Mouse (Mus musculus) urinary bladder, postnatal 4 days (tissue): ENCODE measurements around the gene Nrg4.

ENCODE experiments used
- DNase-seq, 2 experiments: peaks; one replicate each; pipeline ENCODE4 v3.0.0; 2021 to 2022; ENCODE audit warnings: low spot score in 2 of 2

Gene Nrg4

DNA sequence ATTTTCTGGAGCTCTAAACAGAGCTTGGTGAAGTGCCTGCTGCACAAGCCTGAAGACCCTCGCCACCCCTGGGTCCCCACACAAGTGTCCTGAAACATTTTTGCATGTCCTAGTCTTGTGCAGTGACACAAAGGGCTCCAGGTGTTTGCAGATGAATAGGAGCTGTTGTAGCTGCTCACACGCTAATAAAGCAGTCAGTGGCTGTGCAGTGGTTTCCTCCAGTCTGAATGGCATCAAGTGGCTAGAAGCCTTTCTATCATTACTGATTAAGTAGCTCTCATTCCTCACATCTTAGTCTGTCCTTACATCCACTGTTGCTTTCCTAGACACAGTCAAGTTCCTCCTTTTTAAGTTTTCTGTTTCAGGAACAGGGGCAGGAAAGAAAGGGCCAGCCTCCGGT lies 111.0 kb downstream of the Nrg4 start:
- no peak for DNase-seq

DNA sequence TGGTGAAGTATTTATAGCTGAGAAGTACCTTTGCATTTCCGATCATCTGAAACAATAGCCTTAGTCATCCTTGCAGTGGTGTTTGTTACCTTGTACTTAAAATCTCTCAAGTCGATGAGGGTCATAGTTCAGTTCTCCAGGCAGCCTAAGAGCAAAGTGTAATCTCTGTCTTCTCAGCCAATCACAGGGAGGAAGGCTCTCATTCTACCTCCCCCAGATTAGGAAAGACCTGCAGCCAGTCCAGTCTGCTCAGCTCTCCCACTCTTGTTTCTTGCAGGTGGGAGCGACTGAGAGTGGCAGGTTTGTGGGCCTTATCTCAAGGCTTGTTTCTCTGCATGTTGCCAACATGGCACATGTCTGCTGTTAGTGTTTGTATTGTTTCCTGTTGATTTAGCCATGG lies 111.6 kb downstream of the Nrg4 start:
- no peak for DNase-seq

DNA sequence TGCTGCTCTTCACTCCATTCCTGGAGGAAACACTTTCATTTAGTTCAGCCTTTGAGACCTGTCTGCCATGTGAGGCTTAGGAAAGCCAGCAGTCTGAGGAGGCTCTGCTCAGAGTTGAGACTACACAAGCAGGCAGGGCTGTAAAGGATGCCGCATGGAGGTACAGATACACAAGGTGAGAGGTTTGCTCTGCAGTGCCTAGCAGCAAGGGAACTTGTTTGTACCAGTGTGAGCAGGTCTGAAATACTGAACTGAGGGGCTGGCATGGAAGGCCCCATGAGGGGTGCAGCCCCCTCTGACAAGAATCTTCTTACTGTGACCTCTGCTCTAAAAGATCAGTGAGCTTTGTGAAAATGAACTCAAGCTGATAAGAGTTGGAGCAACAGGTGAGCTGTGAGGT lies 113.2 kb downstream of the Nrg4 start:
- no peak for DNase-seq

DNA sequence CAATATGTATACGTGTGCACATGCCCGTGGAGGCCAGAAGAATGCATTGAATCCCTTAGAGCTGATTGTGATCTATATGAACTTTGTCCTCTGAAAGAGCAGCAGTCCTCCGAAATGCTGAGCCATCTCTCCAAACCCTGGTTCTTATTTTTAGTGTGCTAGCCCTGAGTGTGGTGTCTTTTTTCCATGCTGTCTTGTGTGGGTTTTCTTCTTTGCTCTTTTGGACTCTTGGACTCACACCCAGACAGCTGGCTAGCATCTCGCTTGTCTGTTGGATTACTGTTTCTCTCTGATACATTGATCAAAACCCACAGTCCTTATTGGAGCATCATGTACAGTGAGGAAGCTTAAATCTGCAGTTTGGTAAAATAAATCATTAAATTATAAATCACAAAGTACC lies 115.0 kb downstream of the Nrg4 start:
- no peak for DNase-seq

DNA sequence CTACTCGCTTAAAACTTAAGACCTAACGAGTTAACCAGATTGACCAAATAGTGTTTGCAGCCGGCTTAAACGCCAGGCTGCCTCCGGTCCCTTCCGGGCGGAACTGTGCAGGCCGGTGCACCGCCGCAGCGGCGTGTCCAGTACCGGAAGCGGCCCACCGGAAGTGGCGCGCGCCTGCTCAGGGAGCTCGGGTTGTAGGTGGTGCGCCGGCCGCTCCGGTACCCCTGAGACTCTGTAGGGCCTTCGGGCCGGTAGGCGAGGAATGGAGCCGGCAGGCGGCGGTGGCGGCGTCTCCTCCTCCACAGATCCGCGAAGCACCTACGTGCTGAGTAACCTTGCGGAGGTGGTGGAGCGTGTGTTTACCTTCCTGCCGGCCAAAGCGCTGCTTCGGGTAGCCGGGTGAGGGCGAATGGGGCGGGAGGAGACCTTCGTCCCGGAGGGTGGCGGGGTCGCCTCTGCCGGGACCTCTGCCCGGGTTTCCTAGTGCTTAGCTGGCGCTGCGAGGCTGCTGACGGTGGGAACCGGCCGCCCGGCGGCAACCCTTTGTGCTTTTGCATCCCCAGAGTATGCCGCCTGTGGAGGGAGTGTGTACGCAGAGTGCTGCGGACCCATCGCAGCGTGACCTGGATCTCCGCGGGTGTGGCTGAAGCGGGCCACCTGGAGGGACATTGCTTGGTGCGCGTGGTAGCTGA lies 117.7 kb downstream of the Nrg4 start, which contains the start of gene Fbxo22:
Gene Fbxo22, plus strand, starts transcription at position 136 of the 692 bp plus-strand sequence.
- peak; percentile 82 to 88 for DNase-seq

DNA sequence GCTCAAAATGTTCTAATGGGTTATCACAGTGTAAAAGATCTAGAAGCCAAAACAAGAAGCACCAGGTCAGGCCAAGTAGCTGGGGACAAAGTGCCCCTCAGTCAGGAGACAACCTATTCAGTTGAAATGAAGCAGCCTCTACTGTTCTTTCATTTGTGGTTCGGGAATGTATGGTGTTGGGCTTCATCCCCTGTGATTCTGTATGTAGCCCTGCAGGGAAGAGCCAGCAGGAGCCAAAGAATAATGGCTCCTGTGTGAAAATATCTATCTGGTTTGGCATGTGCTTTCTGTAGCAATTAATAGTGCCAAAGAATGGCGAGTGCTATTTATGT lies 118.2 kb downstream of the Nrg4 start:
- no peak for DNase-seq

DNA sequence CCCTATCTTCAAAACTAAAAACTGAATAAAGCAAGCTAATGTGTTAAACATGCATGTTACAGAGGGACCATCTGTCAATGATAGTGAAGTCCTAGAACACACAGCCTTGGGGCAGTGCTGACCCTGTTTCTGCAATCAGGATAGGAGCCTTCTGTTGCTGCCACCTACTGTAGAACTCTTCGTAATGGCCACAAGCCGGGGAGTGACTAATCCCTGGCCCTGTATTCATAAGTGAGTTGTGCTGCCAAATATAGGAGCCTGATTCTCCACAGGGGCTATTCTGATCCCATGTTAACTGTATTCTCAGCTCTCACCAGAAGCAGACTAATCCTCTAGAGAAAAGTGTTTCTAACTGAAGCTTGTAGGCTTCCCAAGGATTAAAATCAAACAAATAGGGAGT lies 127.3 kb downstream of the Nrg4 start:
- DNase-seq: no peak

DNA sequence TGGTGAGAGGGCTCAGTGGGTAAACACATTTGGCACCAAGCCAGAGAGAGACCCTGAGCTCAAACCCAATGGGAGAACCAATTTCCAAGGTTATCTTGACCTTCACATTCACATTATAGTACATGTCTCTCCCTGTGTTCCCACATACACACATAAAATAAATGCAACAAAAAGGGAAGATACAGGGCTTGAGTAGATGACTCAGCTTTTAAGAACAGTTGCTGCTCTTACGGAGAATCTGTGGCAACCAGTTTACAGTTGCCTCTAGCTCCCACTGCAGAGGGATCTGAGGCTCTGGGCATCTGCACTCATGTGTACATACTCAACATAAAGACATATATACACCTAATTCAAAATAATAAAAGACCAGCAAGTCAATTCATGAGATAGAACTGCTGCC lies 128.4 kb downstream of the Nrg4 start:
- no peak for DNase-seq

DNA sequence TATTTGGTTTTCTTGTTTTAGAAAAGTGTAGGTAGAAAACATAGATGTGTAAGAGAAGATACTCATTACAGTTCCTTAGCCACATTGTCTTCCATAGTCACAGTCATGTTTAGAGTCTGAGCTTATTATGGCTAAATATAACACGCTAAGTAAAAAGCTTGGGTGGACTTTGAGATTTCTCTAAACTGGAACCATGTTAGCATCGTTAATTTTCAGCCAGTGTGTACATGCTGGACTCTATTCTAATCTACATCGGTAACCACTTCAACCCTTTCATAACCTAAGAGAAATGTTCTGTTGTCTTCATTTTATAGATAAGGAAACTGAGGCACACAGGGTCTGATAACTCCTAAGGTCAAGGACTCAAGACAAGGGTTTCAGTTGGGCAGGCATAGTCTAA lies 130.8 kb downstream of the Nrg4 start:
- DNase-seq: no peak

DNA sequence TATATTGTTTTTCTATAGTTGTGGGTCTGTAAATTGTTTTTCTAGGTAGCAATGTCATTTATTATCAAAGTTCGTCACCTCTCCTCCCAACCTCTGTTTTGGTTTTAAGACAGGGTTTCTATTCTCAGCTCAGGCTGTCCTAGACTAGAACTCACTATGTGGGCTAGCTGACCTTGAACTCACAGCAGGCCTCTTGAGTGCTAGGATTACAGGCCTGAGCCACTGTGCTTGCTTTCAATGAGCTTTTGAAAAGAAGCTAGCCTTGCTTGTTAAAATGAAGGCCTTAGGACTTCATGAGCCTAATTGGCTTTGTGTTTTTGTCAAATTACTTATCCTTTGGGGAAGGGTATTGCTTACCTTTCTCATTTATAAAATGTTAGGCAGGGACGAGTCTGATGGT lies 152.4 kb downstream of the Nrg4 start:
- DNase-seq: no peak

DNA sequence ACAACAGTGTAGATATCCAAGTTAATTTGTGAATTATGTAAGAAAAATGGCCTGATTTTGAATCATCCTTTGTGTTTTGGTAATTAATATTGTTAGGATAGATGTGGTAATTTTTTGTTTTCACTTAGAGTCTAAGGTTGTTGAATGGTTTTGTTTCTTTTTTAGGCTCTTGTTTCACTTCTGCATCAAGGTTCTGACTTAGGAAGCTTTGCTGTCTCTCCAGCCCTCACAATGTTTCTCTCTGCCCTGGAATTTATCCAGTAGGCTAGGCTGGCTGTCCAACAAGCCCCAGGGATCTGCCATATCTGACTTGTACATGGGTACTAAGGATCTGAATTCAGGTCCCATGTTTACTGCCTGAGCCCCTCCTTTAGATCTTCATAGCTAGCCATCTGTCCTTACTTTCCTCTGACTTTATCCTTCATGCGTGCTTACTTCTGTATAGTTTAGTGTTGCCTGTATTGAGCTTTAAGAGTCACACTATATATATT lies 154.4 kb downstream of the Nrg4 start:
- DNase-seq: no peak

DNA sequence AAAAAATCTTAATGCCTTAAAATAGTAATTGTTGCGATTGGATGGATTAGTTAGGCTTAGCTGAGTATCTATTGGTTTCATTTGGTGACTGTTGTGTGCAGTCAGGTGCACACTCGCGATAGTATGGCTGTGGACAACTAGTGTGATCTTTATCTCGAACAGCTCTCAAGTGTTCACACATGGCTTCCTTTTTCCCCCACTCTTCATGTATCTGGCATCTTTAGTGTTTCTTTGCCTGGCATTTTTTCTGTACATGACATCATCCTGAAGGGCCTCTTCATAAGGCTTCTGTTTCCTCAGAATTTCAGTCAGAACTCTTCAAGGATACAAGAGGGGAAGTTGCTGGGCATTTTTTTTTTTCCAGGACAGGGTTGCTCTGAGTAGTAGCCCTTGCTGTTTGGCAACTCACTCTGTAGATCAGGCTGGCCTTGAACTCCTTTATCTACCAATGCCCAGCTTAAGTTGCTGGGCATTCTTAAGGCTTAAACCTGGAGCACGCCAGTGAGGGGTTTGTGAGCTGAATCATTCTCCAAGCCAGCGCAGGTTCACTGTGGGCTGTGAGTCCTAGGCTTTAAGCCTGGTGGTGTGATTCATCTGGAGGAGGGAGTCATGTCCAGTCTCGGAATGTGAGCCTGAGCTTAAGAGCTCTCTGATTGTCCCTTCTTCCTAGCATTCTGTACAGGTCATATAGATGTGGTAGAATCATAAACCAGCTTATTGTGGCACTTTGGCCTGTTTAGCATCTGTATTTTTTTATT lies 155.8 kb downstream of the Nrg4 start:
- no peak for DNase-seq
